Mouse (Mus musculus) cerebellum, adult 2 months (tissue): ENCODE results near the gene Kdelr1. TPM values are rescaled to one million over a fixed set of nuclear protein-coding genes. Genes with fewer than 3 reads are reported as not detected.
"Not testable (repeated sequence)": the region's sequence is repeated elsewhere in the genome, so short reads cannot be mapped to it uniquely, and the experiment has no call there.

Experiments
- DNase-seq, 2 experiments: peaks; one replicate each; pipeline ENCODE4 v3.0.0; 2021
- H3K27ac ChIP-seq: fragments of 200-500 bp; 2 replicates; pipeline ENCODE4 v1.5.1; 2012; ENCODE audit warnings: low read length, control low read depth, inconsistent platforms; ENCODE audit not compliant: insufficient read depth
- H3K27me3 ChIP-seq: fragments of 200-500 bp; 2 replicates; pipeline ENCODE4 v1.6.1; 2012; ENCODE audit warnings: inconsistent platforms, mild to moderate bottlenecking, low read length, moderate library complexity; ENCODE audit not compliant: control insufficient read depth, insufficient read depth
- H3K4me1 ChIP-seq: fragments of 200-500 bp; 2 replicates; pipeline ENCODE4 v1.6.1; 2011; ENCODE audit warnings: low read length; ENCODE audit not compliant: control insufficient read depth, insufficient read depth
- H3K4me3 ChIP-seq: fragments of 200-500 bp; replicated peaks from 2 replicates; pipeline ENCODE3; 2011; ENCODE audit warnings: mild to moderate bottlenecking, low read depth, low read length, control low read depth; ENCODE audit not compliant: insufficient read depth
- CTCF ChIP-seq: fragments of 200-500 bp; IDR thresholded peaks from 2 replicates; pipeline ENCODE4 v1.5.1; 2011; ENCODE audit warnings: low read depth, mild to moderate bottlenecking, control low read depth, low read length, moderate library complexity, borderline replicate concordance; ENCODE audit not compliant: insufficient read depth
- POLR2A ChIP-seq: fragments of 200-500 bp; IDR thresholded peaks from 2 replicates; pipeline ENCODE4 v1.6.1; 2011; ENCODE audit warnings: low read length, control low read depth, borderline replicate concordance; ENCODE audit not compliant: insufficient read depth
- WGBS: fragments of 180-500 bp; shearing (Covaris S2); methylation state at CpG from one replicate; pipeline ENCODE4 v1.1.7; 2018; 5-methylcytosine and 5-hydroxymethylcytosine counted together
- polyA plus RNA-seq: library from polyadenylated mRNA; depleted of rRNA; stranded (reverse); fragments of >200 nt; gene quantifications from 2 replicates; pipeline ENCODE4 v1.2.3, GENCODE M21; 2012

Kdelr1 gene
- polyA plus RNA-seq, 1 experiment: 99.9 TPM

DNA sequence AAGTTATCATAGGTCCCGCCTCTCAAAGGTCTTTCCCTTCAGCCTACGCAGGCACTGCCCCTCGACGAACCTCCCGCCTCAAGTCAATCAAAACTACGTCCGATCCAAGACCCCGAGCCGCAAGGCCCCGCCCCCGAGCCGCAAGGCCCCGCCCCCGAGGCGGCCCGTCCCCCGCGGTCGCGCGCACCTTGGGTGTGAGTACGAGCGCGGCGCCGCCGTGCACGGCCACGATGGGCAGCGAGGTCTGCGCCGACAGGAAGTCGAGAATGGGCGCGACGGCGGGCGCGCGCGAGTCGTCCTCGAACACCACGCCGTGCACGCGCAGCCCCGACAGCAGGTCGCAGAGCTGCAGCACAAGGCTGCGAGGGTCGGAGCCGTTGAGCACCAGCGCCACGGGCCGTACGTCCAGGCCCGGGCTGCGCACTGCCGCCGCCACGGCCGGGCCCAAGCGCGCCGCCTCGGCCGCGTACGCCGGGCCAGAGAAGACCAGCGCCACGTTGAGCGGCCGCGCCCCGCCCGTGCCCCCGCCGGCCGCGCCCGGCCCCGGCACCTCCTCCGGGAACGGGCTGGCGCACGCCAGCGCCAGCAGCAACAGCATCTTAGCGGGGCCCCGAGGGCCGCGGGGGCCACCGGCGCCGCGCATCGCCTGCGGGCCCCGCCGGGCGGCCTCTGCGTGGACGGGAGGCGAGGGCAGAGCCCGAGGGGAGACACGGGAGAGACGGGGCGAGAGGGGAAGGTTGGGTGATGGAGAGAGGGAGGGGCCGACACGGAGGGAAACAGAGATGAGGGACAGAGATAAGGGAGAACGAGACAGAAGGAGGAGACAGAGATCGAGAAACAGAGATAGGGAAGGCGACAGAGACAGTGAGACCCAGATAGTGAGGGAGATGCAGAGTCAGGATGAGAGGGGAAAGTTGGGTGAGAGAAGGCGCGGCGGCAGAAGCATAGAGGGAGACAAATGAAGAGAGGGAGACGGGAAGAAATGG, 6.4 kb upstream of the Kdelr1 start:
- WGBS: 1% methylated on average over 117 of the region's 117 CpGs
- Histone ChIP-seq H3K27ac (no peak overlapping the region), H3K4me1 (peaks cover 5% of the 10 kb centered on the region; the same call in 1 of the 2 replicates), H3K27me3 (no peaks in the 10 kb centered on the region; the same call in 1 of the 2 replicates), H3K4me3 (peak overlapping the region; percentile 66)
- DNase-seq: peak; percentile 70 to 78
- TF ChIP-seq POLR2A: 0 out of 2 replicates have a peak, but pooled peaks have one; percentile 18
- TF ChIP-seq CTCF: no peak

- no peak overlapping the region for H3K27ac ChIP-seq
- 75% methylated on average over 2 of the region's 2 CpGs for WGBS
- TF ChIP-seq CTCF: no peak
- no peak for DNase-seq
- H3K4me1 ChIP-seq: peaks cover 5% of the 10 kb centered on the region; the same call in 1 of the 2 replicates
- H3K27me3 ChIP-seq: no peaks in the 10 kb centered on the region; the same call in 1 of the 2 replicates
- no peak overlapping the region for H3K4me3 ChIP-seq
These were observed 4.7 kb upstream of the Kdelr1 start for GRCm38 (mm10) chr7:45867871-45868270.

- H3K4me3 ChIP-seq: peak overlapping the region; percentile 27
- TF ChIP-seq CTCF (no peak), POLR2A (no peak)
- DNase-seq: no peak
- peaks cover 9% of the 10 kb centered on the region; the same call in 1 of the 2 replicates for H3K4me1 ChIP-seq
- H3K27me3 ChIP-seq: no peaks in the 10 kb centered on the region; the same call in 1 of the 2 replicates
- H3K27ac ChIP-seq: no peak overlapping the region
- WGBS: 26% methylated on average over 8 of the region's 8 CpGs
These were observed 3.4 kb upstream of the Kdelr1 start for GRCm38 (mm10) chr7:45869107-45869670.

GRCm38 (mm10) chr7:45869787-45870186, 2.8 kb upstream of the Kdelr1 start:
- Histone ChIP-seq H3K4me3 (peak overlapping the region; percentile 27), H3K27ac (no peak overlapping the region), H3K27me3 (no peaks in the 10 kb centered on the region; the same call in 1 of the 2 replicates), H3K4me1 (peaks cover 9% of the 10 kb centered on the region; the same call in 1 of the 2 replicates)
- TF ChIP-seq POLR2A (no peak), CTCF (no peak)
- DNase-seq: no peak
- 5% methylated on average over 13 of the region's 14 CpGs for WGBS

GRCm38 (mm10) chr7:45870282-45871058, 2.1 kb upstream of the Kdelr1 start:
- DNase-seq: no peak
- Histone ChIP-seq H3K4me1 (peaks cover 9% of the 10 kb centered on the region; the same call in 1 of the 2 replicates), H3K27ac (peak overlapping the region; percentile 37; the same call in 1 of the 2 replicates), H3K4me3 (peak overlapping the region; percentile 45), H3K27me3 (no peaks in the 10 kb centered on the region; the same call in 1 of the 2 replicates)
- TF ChIP-seq CTCF: no peak
- TF ChIP-seq POLR2A: no peak
- WGBS: 2% methylated on average over 30 of the region's 30 CpGs

- TF ChIP-seq CTCF (no peak), POLR2A (no peak)
- peak overlapping the region; percentile 57 for H3K27ac ChIP-seq
- DNase-seq: peak; percentile 65 to 78
- peak overlapping the region; percentile 85 for H3K4me3 ChIP-seq
- peaks cover 9% of the 10 kb centered on the region; the same call in 1 of the 2 replicates for H3K4me1 ChIP-seq
- no peaks in the 10 kb centered on the region; the same call in 1 of the 2 replicates for H3K27me3 ChIP-seq
- whole genome bisulfite sequencing: under 1% methylated on average over 28 of the region's 28 CpGs
These were observed 732 bp downstream of the Kdelr1 start for GRCm38 (mm10) chr7:45873061-45873947.

DNA sequence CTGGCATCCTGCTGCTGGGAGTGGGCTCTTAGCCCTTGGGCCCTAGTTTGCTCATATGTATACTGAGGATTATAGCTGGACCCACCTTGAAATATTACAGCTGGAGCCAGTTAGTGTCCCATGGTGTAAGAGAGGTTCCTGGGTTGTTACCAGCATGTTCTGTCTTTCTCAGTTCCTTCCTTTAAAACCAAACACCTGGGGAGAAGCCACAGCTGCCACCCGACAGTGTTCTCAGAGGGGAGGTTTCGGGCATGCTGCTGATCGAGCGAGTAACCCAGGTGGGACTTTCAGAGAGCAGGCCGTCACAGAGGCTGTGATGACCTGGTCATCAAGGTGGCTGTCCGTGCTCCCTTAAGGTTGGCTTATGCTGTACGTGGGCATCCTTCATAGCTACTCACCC, 4.3 kb downstream of the Kdelr1 start:
- DNase-seq: no peak
- H3K4me3 ChIP-seq: no peak overlapping the region
- WGBS: 92% methylated on average over 7 of the region's 7 CpGs
- H3K27me3 ChIP-seq: no peaks in the 10 kb centered on the region
- H3K27ac ChIP-seq: no peak overlapping the region
- no peak for TF ChIP-seq POLR2A
- TF ChIP-seq CTCF: no peak
- H3K4me1 ChIP-seq: peaks cover 4% of the 10 kb centered on the region; the same call in 1 of the 2 replicates

- 88% methylated on average over 1 of the region's 1 CpGs for WGBS
- not testable (repeated sequence) for DNase-seq, H3K27me3 ChIP-seq
These were observed 5.7 kb downstream of the Kdelr1 start, which contains the start of gene Grin2d for GRCm38 (mm10) chr7:45878278-45878677. TSS of gene Grin2d (minus strand) at chr7:45878378.

More at GRCm38 (mm10) chr7:45878278-45878677, 5.7 kb downstream of the Kdelr1 start, which contains the start of gene Grin2d:
- not testable (repeated sequence) for H3K4me3 ChIP-seq, H3K27ac ChIP-seq, H3K4me1 ChIP-seq
